Mouse (Mus musculus): ENCODE data around the gene Fcho2.

- no peak for TF ChIP-seq CTCF (IDR thresholded peaks at IDR 0.05)
- no peak for TF ChIP-seq EP300 (IDR thresholded peaks at IDR 0.05)
Observed at GRCm38 (mm10) chr13:98702361-98702760, 112.9 kb downstream of the Fcho2 start.

Data from lung, postnatal 0 days (tissue).